Mouse (Mus musculus) right cerebral cortex, postnatal 4 days (tissue): ENCODE data around the gene Fry.
"Not testable (repeated sequence)": the region's sequence is repeated elsewhere in the genome, so short reads cannot be mapped to it uniquely, and the experiment has no call there.

Experiments used
- DNase-seq: peaks from one replicate; pipeline ENCODE4 v3.0.0-alpha.2; 2022

Gene Fry

GRCm38 (mm10) chr5:150468431-150468830 lies 350.0 kb downstream of the Fry start:
- DNase-seq, result no peak

- no peak for DNase-seq
Observed at GRCm38 (mm10) chr5:150477364-150477763, 358.9 kb downstream of the Fry start.

- no peak for DNase-seq
Observed at GRCm38 (mm10) chr5:150478612-150479011, 360.2 kb downstream of the Fry start.

GRCm38 (mm10) chr5:150485198-150485597 lies 366.8 kb downstream of the Fry start:
- DNase-seq, result no peak

GRCm38 (mm10) chr5:150490285-150490684 lies 371.8 kb downstream of the Fry start:
- DNase-seq, result no peak

GRCm38 (mm10) chr5:150490821-150491220 lies 372.4 kb downstream of the Fry start:
- no peak for DNase-seq

GRCm38 (mm10) chr5:150491573-150492173 lies 373.2 kb downstream of the Fry start:
- DNase-seq, result not testable (repeated sequence)

- peak; percentile 49 for DNase-seq
Observed at GRCm38 (mm10) chr5:150495792-150496191, 377.3 kb downstream of the Fry start.

- no peak for DNase-seq
Observed at GRCm38 (mm10) chr5:150510451-150511225, 392.2 kb downstream of the Fry start.

GRCm38 (mm10) chr5:150513264-150513663 lies 394.8 kb downstream of the Fry start:
- DNase-seq, result no peak

- DNase-seq, result no peak
Observed at GRCm38 (mm10) chr5:150514027-150514426, 395.6 kb downstream of the Fry start.

- no peak for DNase-seq
Observed at GRCm38 (mm10) chr5:150518064-150518463, 399.6 kb downstream of the Fry start, which contains the start of gene Zar1l. Gene Zar1l (minus strand): TSS chr5:150518164.

- DNase-seq, result no peak
Observed at GRCm38 (mm10) chr5:150519551-150519950, 401.1 kb downstream of the Fry start.

- peak; percentile 95 for DNase-seq
Observed at GRCm38 (mm10) chr5:150521937-150522866, 403.8 kb downstream of the Fry start, which contains the start of gene Brca2. Gene Brca2 (plus strand): TSS chr5:150522630.

- no peak for DNase-seq
Observed at GRCm38 (mm10) chr5:150522867-150523234, 404.4 kb downstream of the Fry start.

- DNase-seq, result no peak
Observed at GRCm38 (mm10) chr5:150525239-150525638, 406.8 kb downstream of the Fry start.

GRCm38 (mm10) chr5:150541302-150541701 lies 422.9 kb downstream of the Fry start:
- DNase-seq, result no peak

GRCm38 (mm10) chr5:150543184-150543583 lies 424.7 kb downstream of the Fry start:
- DNase-seq, result no peak
